ENCODE assay signal across 29 mouse cellular contexts in the genomic region with DNA sequence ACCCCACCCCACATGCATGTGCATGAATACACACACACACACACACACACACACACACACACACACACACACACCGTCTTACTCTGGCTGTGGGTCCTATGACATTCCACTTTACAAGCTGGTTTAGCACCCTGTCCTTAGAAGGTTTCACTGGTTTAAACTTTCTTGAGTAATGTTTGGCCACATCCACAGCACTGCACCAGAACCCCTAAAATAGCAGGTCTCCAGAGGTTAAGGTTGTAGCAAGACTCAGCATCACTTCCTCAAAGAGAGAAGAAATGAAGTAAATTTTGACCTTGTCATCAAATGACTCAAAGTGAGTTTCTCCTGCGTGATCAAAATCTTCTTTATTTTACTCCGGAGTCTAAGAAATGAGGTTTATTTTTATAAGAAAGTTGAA. TPM values are rescaled to one million over a fixed set of nuclear protein-coding genes. Genes with fewer than 3 reads are reported as not detected.
DNase-seq lines count a peak whose midpoint lies in the region; ATAC-seq and TF ChIP-seq lines count a peak whose summit lies in the region.
"Had no signal": no experiment of that assay in that cellular context is flagged by ENCODE, and none has a peak within 500 bp of the region (broad histone marks: within the 10 kb centered on the region; RNA-seq: fewer than 3 reads in every experiment).

No protein-coding gene starts in this region.

- TF ChIP-seq POLR2A in lung, adult 2 months (IDR thresholded peaks at IDR 0.05; ENCODE audit: borderline replicate concordance, extremely low read depth, low read depth, low read length), result no peak

- no peak overlapping the region for H3K4me2 ChIP-seq in midbrain, embryonic 11.5 days
- H3K4me2 ChIP-seq in midbrain, postnatal 0 days (ENCODE audit: low read depth, low read length, poor library complexity, severe bottlenecking), result no peak overlapping the region
- no peak overlapping the region for H3K4me2 ChIP-seq in forebrain, embryonic 12.5 days
- H3K4me2 ChIP-seq: embryonic facial prominence, embryonic 12.5 days had no signal

- WGBS in midbrain, embryonic 11.5 days, result 87% methylated on average over 3 of the region's 3 CpGs
- 91% methylated on average over 3 of the region's 3 CpGs for WGBS in midbrain, postnatal 0 days
- 87% methylated on average over 3 of the region's 3 CpGs for WGBS in lung, adult 2 months
- WGBS in forebrain, embryonic 12.5 days, result 91% methylated on average over 3 of the region's 3 CpGs

- DNase-seq in midbrain, embryonic 11.5 days (ENCODE audit: low spot score, missing footprints), result peak; percentile 31
- DNase-seq in midbrain, postnatal 0 days (ENCODE audit: low spot score), result no peak
- peak; percentile 13 for DNase-seq in 416B (ENCODE audit: low read depth)
- DNase-seq in lung, adult 2 months, result no peak
- DNase-seq: adrenal gland, adult 8-10 months; adrenal gland, postnatal 14 days; adrenal gland, postnatal 36 days; B cell, adult 2 months; cerebellum, adult 11-12 months; cerebellum, adult 2 months; cerebellum, adult 9-10 months; cerebellum, postnatal 10 days; cerebellum, postnatal 25 days had no signal

- H3K4me1 ChIP-seq in midbrain, embryonic 11.5 days (ENCODE audit: control insufficient read depth, insufficient read depth, low read length), result no peaks in the 10 kb centered on the region
- H3K4me1 ChIP-seq in midbrain, postnatal 0 days (ENCODE audit: insufficient read depth, low read length), result no peaks in the 10 kb centered on the region
- no peaks in the 10 kb centered on the region for H3K4me1 ChIP-seq in lung, adult 2 months (ENCODE audit: control insufficient read depth, insufficient read depth, low read length)
- no peaks in the 10 kb centered on the region for H3K4me1 ChIP-seq in forebrain, embryonic 12.5 days
- H3K4me1 ChIP-seq: embryonic facial prominence, embryonic 10.5 days; embryonic facial prominence, embryonic 12.5 days had no signal

- no peak for TF ChIP-seq CTCF in midbrain, postnatal 0 days (IDR thresholded peaks at IDR 0.05)
- TF ChIP-seq CTCF in lung, adult 2 months (IDR thresholded peaks at IDR 0.05; ENCODE audit: insufficient read depth, low read length), result no peak

- no peaks in the 10 kb centered on the region for H3K36me3 ChIP-seq in midbrain, embryonic 11.5 days (ENCODE audit: control insufficient read depth, insufficient read depth, low read length)
- no peaks in the 10 kb centered on the region for H3K36me3 ChIP-seq in midbrain, postnatal 0 days (ENCODE audit: insufficient read depth, low read length)
- H3K36me3 ChIP-seq in forebrain, embryonic 12.5 days (replicated peaks), result no peaks in the 10 kb centered on the region
- H3K36me3 ChIP-seq: embryonic facial prominence, embryonic 10.5 days; embryonic facial prominence, embryonic 12.5 days; G1E had no signal

- no peak overlapping the region for H3K4me3 ChIP-seq in midbrain, embryonic 11.5 days (ENCODE audit: low read depth, low read length)
- H3K4me3 ChIP-seq in midbrain, postnatal 0 days (ENCODE audit: low read depth, low read length), result no peak overlapping the region
- no peak overlapping the region for H3K4me3 ChIP-seq in lung, adult 2 months (replicated peaks; ENCODE audit: extremely low read depth, low read depth, low read length)
- H3K4me3 ChIP-seq in forebrain, embryonic 12.5 days (replicated peaks), result no peak overlapping the region
- H3K4me3 ChIP-seq: embryonic facial prominence, embryonic 10.5 days; embryonic facial prominence, embryonic 12.5 days had no signal

- no peak for ATAC-seq in midbrain, embryonic 11.5 days (ENCODE audit: low FRiP score)
- no peak for ATAC-seq in midbrain, postnatal 0 days (ENCODE audit: low FRiP score)
- ATAC-seq in granulocyte monocyte progenitor cell, adult 5-6 weeks (replicated peaks; ENCODE audit: poor library complexity, severe bottlenecking), result peak; percentile 70
- ATAC-seq in megakaryocyte progenitor cell, adult 5-6 weeks (replicated peaks; ENCODE audit: poor library complexity), result peak; percentile 66
- ATAC-seq in forebrain, embryonic 12.5 days (ENCODE audit: low FRiP score), result no peak
- ATAC-seq: activated CD4-positive, CD25-positive, alpha-beta regulatory T cell, adult 4 months; CD4-positive, CD25-positive, alpha-beta regulatory T cell, adult 4 months; forebrain, embryonic 14.5 days; forebrain, embryonic 16.5 days; Patski had no signal

- no peak overlapping the region for H3K27ac ChIP-seq in midbrain, embryonic 11.5 days (ENCODE audit: low read depth, low read length)
- no peak overlapping the region for H3K27ac ChIP-seq in midbrain, postnatal 0 days (ENCODE audit: low read depth, low read length)
- H3K27ac ChIP-seq in forebrain, embryonic 12.5 days, result no peak overlapping the region
- H3K27ac ChIP-seq: embryonic facial prominence, embryonic 10.5 days; embryonic facial prominence, embryonic 12.5 days had no signal

- no peaks in the 10 kb centered on the region for H3K27me3 ChIP-seq in midbrain, embryonic 11.5 days (ENCODE audit: control insufficient read depth, insufficient read depth, low read length)
- H3K27me3 ChIP-seq in midbrain, postnatal 0 days (ENCODE audit: insufficient read depth, low read length), result no peaks in the 10 kb centered on the region
- no peaks in the 10 kb centered on the region for H3K27me3 ChIP-seq in forebrain, embryonic 12.5 days
- H3K27me3 ChIP-seq: CH12.LX; embryonic facial prominence, embryonic 12.5 days had no signal

- no peaks in the 10 kb centered on the region; the same call in 1 of the 2 replicates for H3K9me3 ChIP-seq in midbrain, embryonic 11.5 days (ENCODE audit: control insufficient read depth, low read length)
- H3K9me3 ChIP-seq in midbrain, postnatal 0 days (ENCODE audit: low read length), result 0 out of 2 replicates have a peak, but pooled peaks cover 5% of the 10 kb centered on the region
- peaks cover 11% of the 10 kb centered on the region for H3K9me3 ChIP-seq in forebrain, embryonic 12.5 days

- H3K9ac ChIP-seq in midbrain, embryonic 11.5 days (ENCODE audit: low read length), result no peak overlapping the region
- no peak overlapping the region for H3K9ac ChIP-seq in midbrain, postnatal 0 days (replicated peaks; ENCODE audit: low read length, poor library complexity, severe bottlenecking)
- H3K9ac ChIP-seq in forebrain, embryonic 12.5 days, result no peak overlapping the region
- H3K9ac ChIP-seq: embryonic facial prominence, embryonic 12.5 days had no signal

RNA-seq across cellular contexts. Expression of a gene that starts 15.5 kb away (rescaled TPM):
- not detected in 2 replicates for polyA plus RNA-seq in midbrain, embryonic 11.5 days (2014; fragmentation: Nextera tagmentation; extraction: Ambion mirVana)
- not detected in 2 replicates for total RNA-seq in midbrain, postnatal 0 days (2014; rRNA removed)
- polyA plus RNA-seq in midbrain, postnatal 0 days (2015; fragmentation: Nextera tagmentation; extraction: Ambion mirVana), result not detected in 2 replicates
- not detected in 2 replicates for total RNA-seq in granulocyte monocyte progenitor cell, adult 5-6 weeks (2014; fragmentation: Nextera tagmentation)
- not detected in 2 replicates for total RNA-seq in granulocyte monocyte progenitor cell, adult 5-6 weeks (2017)
- total RNA-seq in megakaryocyte progenitor cell, adult 5-6 weeks (2015), result not detected in 2 replicates
- total RNA-seq in megakaryocyte progenitor cell, adult 5-6 weeks (2017), result not detected in 2 replicates
- polyA plus RNA-seq in lung, adult 2 months (2012; rRNA removed), result not detected in 2 replicates
- polyA plus RNA-seq in forebrain, embryonic 12.5 days (2016; fragmentation: Nextera tagmentation; extraction: Ambion mirVana), result not detected in 2 replicates
- total RNA-seq: adrenal gland, adult 18-20 months; adrenal gland, adult 8-10 months; adrenal gland, postnatal 14 days; adrenal gland, postnatal 36 days; CH12.LX; G1E had no signal
- polyA plus RNA-seq: activated CD4-positive, CD25-positive, alpha-beta regulatory T cell, adult 4 months; CD4-positive, CD25-positive, alpha-beta regulatory T cell, adult 4 months; cerebellum, adult 2 months; cortical plate, adult 2 months; embryonic facial prominence, embryonic 10.5 days; embryonic facial prominence, embryonic 12.5 days; embryonic facial prominence, embryonic 14.5 days; forebrain, embryonic 11.5 days; forebrain, embryonic 14.5 days; forebrain, embryonic 16.5 days; G1E; Patski had no signal

RNA-seq across cellular contexts. Expression of a gene that starts 45.4 kb away (rescaled TPM):
- polyA plus RNA-seq in midbrain, embryonic 11.5 days (2014; fragmentation: Nextera tagmentation; extraction: Ambion mirVana), result 20.4 and 24.5 TPM in 2 replicates
- total RNA-seq in midbrain, postnatal 0 days (2014; rRNA removed), result 27.8 and 37.9 TPM in 2 replicates
- 6.4 and 7.4 TPM in 2 replicates for polyA plus RNA-seq in midbrain, postnatal 0 days (2015; fragmentation: Nextera tagmentation; extraction: Ambion mirVana)
- not detected in 2 replicates for total RNA-seq in granulocyte monocyte progenitor cell, adult 5-6 weeks (2014; fragmentation: Nextera tagmentation)
- total RNA-seq in granulocyte monocyte progenitor cell, adult 5-6 weeks (2017), result not detected in 2 replicates
- total RNA-seq in megakaryocyte progenitor cell, adult 5-6 weeks (2015), result not detected in 2 replicates
- total RNA-seq in megakaryocyte progenitor cell, adult 5-6 weeks (2017), result not detected in 2 replicates
- 0.87 and 1.5 TPM in 2 replicates for polyA plus RNA-seq in lung, adult 2 months (2012; rRNA removed)
- 21.2 and 24.9 TPM in 2 replicates for polyA plus RNA-seq in forebrain, embryonic 12.5 days (2016; fragmentation: Nextera tagmentation; extraction: Ambion mirVana)
- total RNA-seq: adrenal gland, adult 18-20 months; adrenal gland, postnatal 14 days; CH12.LX had no signal
- polyA plus RNA-seq: activated CD4-positive, CD25-positive, alpha-beta regulatory T cell, adult 4 months; CD4-positive, CD25-positive, alpha-beta regulatory T cell, adult 4 months had no signal

Comparison
In these comparisons a context has a peak if more than half of its experiments do, and no peak if none do; other contexts are left out.
1. DNase-seq: peak in midbrain, embryonic 11.5 days (single experiment) and 416B (single experiment); none in midbrain, postnatal 0 days (single experiment) and lung, adult 2 months (single experiment).
2. ATAC-seq: peak in granulocyte monocyte progenitor cell, adult 5-6 weeks (single experiment) and megakaryocyte progenitor cell, adult 5-6 weeks (single experiment); none in midbrain, embryonic 11.5 days (single experiment), midbrain, postnatal 0 days (single experiment) and forebrain, embryonic 12.5 days (single experiment).